Mouse (Mus musculus) monocyte, adult 5-6 weeks (primary cell): ENCODE measurements around the gene Adam12. TPM values are rescaled to one million over a fixed set of nuclear protein-coding genes. Genes with fewer than 3 reads are reported as not detected.

ENCODE experiments used
- ATAC-seq: fragments of 153-309, 156-312 bp; replicated peaks from 2 replicates; pipeline ENCODE4 v1.8.0; 2017; ENCODE audit warnings: mild to moderate bottlenecking; ENCODE audit not compliant: low TSS enrichment, insufficient number of reproducible peaks, severe bottlenecking, poor library complexity, low FRiP score
- total RNA-seq: library from RNA; stranded (forward); fragments of 200-1000, 200-491, 200-594 nt; gene quantifications from 3 replicates; pipeline ENCODE4 v1.2.3, GENCODE M21; 2017

Adam12 gene
- not detected in 3 replicates for total RNA-seq

GRCm38 (mm10) chr7:134231378-134232346 is at the start of gene Adam12:
Gene Adam12, minus strand, starts transcription at chr7:134232146.
- no peak for ATAC-seq

- ATAC-seq: no peak
These were observed 41.0 kb upstream of the Adam12 start for GRCm38 (mm10) chr7:134272956-134273355.

GRCm38 (mm10) chr7:134272421-134272820 is 40.5 kb upstream of the Adam12 start:
- ATAC-seq: no peak

GRCm38 (mm10) chr7:134265783-134266182 is 33.8 kb upstream of the Adam12 start:
- no peak for ATAC-seq

- ATAC-seq: no peak
These were observed 31.4 kb upstream of the Adam12 start for GRCm38 (mm10) chr7:134263146-134263906.

GRCm38 (mm10) chr7:134261003-134261701 is 29.2 kb upstream of the Adam12 start:
- ATAC-seq: no peak

- no peak for ATAC-seq
These were observed 18.4 kb upstream of the Adam12 start for GRCm38 (mm10) chr7:134250273-134250870.

GRCm38 (mm10) chr7:134248041-134248440 is 16.1 kb upstream of the Adam12 start:
- no peak for ATAC-seq

GRCm38 (mm10) chr7:134246624-134247023 is 14.7 kb upstream of the Adam12 start:
- ATAC-seq: no peak

- no peak for ATAC-seq
These were observed 10.8 kb upstream of the Adam12 start for GRCm38 (mm10) chr7:134242773-134243172.

GRCm38 (mm10) chr7:134241212-134241611 is 9.3 kb upstream of the Adam12 start:
- ATAC-seq: no peak

- no peak for ATAC-seq
These were observed 8.6 kb upstream of the Adam12 start for GRCm38 (mm10) chr7:134240579-134240978.

- no peak for ATAC-seq
These were observed 6.9 kb upstream of the Adam12 start for GRCm38 (mm10) chr7:134238863-134239262.

- no peak for ATAC-seq
These were observed 5.4 kb upstream of the Adam12 start for GRCm38 (mm10) chr7:134237356-134237755.

GRCm38 (mm10) chr7:134236727-134237126 is 4.8 kb upstream of the Adam12 start:
- ATAC-seq: no peak

GRCm38 (mm10) chr7:134235552-134235951 is 3.6 kb upstream of the Adam12 start:
- ATAC-seq: no peak

GRCm38 (mm10) chr7:134230708-134231107 is 1.2 kb downstream of the Adam12 start:
- no peak for ATAC-seq

GRCm38 (mm10) chr7:134229899-134230298 is 2.0 kb downstream of the Adam12 start:
- no peak for ATAC-seq
